Mouse (Mus musculus) ovary, adult 18-20 months (tissue): ENCODE measurements at regions not wholly inside any gene's neighbourhood (a gene's known extent, or its start where the extent isn't known, plus 50 kb on each side); places are given as distances from the start of the nearest gene placed in this dataset.

Source experiments
- DNase-seq: peaks from one replicate; pipeline ENCODE4 v3.0.0; 2022; ENCODE audit warnings: low spot score, mixed read lengths

- no peak for DNase-seq
These were observed 121.2 kb upstream of the Eef2kmt start for GRCm38 (mm10) chr16:5377001-5377400.

GRCm38 (mm10) chr16:5374818-5375605, 119.2 kb upstream of the Eef2kmt start:
- no peak for DNase-seq

- no peak for DNase-seq
These were observed 115.6 kb upstream of the Eef2kmt start for GRCm38 (mm10) chr16:5371175-5371893.

- DNase-seq: no peak
These were observed 114.7 kb upstream of the Eef2kmt start for GRCm38 (mm10) chr16:5370496-5370895.

- no peak for DNase-seq
These were observed 113.2 kb upstream of the Eef2kmt start for GRCm38 (mm10) chr16:5368897-5369558.

- DNase-seq: no peak
These were observed 112.6 kb upstream of the Eef2kmt start for GRCm38 (mm10) chr16:5368357-5368756.

GRCm38 (mm10) chr16:5367581-5368119, 111.9 kb upstream of the Eef2kmt start:
- no peak for DNase-seq

- no peak for DNase-seq
These were observed 110.2 kb upstream of the Eef2kmt start for GRCm38 (mm10) chr16:5366021-5366420.

GRCm38 (mm10) chr16:5363007-5363570, 107.3 kb upstream of the Eef2kmt start:
- DNase-seq: no peak

GRCm38 (mm10) chr16:5359193-5359592, 103.4 kb upstream of the Eef2kmt start:
- no peak for DNase-seq

- DNase-seq: no peak
These were observed 98.1 kb upstream of the Eef2kmt start for GRCm38 (mm10) chr16:5353881-5354280.

GRCm38 (mm10) chr16:5351890-5352571, 96.2 kb upstream of the Eef2kmt start:
- DNase-seq: peak; percentile 10

- no peak for DNase-seq
These were observed 91.4 kb upstream of the Eef2kmt start for GRCm38 (mm10) chr16:5347151-5347550.

- no peak for DNase-seq
These were observed 86.5 kb upstream of the Eef2kmt start for GRCm38 (mm10) chr16:5342326-5342725.

- no peak for DNase-seq
These were observed 60.5 kb upstream of the Eef2kmt start for GRCm38 (mm10) chr16:5316271-5316670.

GRCm38 (mm10) chr16:5313261-5313660, 57.5 kb upstream of the Eef2kmt start:
- DNase-seq: no peak

- DNase-seq: no peak
These were observed 55.7 kb upstream of the Eef2kmt start for GRCm38 (mm10) chr16:5311456-5311855.

GRCm38 (mm10) chr16:5310736-5311135, 55.0 kb upstream of the Eef2kmt start:
- no peak for DNase-seq

GRCm38 (mm10) chr16:5307761-5308160, 52.0 kb upstream of the Eef2kmt start:
- no peak for DNase-seq

GRCm38 (mm10) chr16:5307249-5307605, 51.4 kb upstream of the Eef2kmt start:
- no peak for DNase-seq

- peak; percentile 58 for DNase-seq
These were observed 50.9 kb upstream of the Eef2kmt start for GRCm38 (mm10) chr16:5306588-5307248.
